Mouse (Mus musculus) layer of hippocampus, adult 9-10 months (tissue): ENCODE measurements around the gene Snupn.
"Not testable (repeated sequence)": the region's sequence is repeated elsewhere in the genome, so short reads cannot be mapped to it uniquely, and the experiment has no call there.

Source experiments
- DNase-seq: peaks from one replicate; pipeline ENCODE4 v3.0.0; 2022; ENCODE audit warnings: low spot score

The Snupn gene

DNA sequence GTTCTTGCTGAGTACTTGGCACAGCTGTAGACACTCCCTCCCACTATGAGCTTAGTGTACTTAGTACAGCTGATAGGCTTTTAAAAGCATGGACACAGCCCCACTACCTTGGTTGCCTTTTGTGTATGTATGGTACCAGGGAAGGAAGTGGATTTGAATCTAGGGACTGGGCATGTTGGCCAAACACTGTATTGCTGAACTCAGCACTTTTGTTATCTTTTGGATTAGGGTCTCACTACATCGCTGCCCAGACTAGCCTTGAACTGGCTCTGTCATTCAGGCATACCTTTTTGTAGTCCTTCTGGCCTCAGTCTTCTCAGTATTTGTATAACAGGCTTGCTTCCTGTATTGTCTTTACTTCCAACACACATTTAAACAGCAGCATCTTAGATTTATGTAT lies 20.1 kb upstream of the Snupn start:
- no peak for DNase-seq

DNA sequence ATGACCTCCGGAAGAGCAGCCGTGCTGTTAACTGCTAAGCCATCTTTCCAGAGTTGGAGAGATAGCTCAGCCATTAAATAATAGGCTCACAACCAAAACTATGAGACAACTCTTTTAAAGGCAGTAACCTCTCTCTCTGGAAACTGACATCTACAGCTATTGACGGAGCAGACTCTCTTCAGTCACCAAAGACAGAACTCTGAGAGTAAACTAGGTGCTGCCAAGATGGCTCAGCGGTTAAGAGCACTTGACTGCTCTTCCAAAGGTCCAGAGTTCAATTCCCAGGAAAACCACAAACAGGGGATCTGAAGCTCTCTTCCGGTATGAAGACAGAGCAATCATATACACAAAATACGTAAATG lies 13.8 kb upstream of the Snupn start:
- DNase-seq, result no peak

DNA sequence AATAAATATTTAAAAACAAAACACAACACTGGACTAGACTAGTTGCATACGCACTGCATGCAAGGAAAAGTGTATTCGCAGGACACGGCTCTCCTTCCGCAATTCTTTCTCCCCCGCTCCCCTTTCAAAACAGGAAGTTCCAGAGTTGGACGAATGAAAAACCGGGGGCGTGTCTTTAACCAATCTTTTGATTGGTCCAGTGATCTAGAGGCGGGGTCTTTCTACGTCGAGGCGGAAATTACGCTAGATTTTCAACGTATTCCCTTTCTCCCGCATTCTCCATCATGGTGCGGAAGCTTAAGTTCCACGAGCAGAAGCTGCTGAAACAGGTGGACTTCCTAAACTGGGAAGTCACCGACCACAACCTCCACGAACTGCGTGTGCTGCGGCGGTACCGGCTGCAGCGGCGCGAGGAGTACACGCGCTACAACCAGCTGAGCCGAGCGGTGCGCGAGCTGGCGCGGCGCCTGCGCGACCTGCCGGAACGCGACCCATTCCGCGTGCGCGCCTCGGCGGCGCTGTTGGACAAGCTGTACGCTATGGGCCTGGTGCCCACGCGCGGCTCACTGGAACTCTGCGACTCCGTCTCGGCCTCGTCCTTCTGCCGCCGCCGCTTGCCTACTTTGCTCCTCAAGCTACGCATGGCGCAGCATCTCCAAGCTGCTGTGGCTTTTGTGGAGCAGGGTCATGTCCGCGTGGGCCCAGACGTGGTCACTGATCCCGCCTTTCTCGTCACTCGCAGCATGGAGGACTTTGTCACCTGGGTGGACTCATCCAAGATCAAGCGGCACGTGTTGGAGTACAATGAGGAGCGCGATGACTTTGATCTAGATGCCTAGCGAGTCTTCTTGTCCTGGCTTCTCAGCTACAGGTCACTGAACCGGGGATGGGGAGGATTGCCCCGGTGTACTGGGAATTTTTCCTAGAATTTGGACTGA lies 13.2 kb upstream of the Snupn start, which contains the start of gene Imp3:
Imp3 (plus strand) TSS at position 253 of the 938 bp plus-strand sequence.
- peak; percentile 90 for DNase-seq

DNA sequence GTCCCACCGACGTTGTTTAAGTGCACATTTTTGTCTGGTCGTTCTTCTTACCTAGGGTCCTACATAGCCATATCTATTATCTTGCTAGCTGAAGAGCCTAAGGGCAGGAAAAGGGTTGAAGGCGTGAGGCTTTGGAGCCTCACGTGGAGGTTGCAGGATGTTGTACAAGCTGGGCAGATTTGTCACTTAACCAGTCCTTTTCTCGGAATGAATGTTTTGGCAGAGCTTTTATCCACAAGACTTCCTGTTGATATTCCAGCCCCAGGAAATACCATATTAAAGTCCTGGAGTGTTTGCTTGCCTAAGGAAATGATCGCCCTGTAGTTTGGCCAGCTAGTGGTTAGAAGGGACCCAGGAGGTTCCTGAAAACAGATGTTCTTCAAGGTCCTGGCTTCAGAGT lies 12.3 kb upstream of the Snupn start:
- DNase-seq, result no peak

DNA sequence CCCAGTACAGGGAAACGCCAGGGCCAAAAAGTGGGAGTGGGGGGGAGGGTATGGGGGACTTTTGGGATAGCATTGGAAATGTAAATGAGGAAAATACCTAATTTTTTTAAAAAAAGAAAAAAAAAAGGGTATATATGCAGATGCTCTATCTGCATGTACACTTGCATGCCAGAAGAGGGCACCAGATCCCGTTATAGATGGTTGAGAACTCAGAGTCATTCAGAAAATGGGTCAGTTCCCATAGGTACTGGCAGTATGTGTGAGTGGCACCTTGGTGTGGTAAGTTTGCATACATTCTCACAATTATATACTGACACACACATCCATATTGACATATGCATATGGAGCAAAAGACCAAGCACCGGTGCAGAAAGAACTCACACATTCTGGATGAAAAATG lies 3.2 kb upstream of the Snupn start:
- not testable (repeated sequence) for DNase-seq

DNA sequence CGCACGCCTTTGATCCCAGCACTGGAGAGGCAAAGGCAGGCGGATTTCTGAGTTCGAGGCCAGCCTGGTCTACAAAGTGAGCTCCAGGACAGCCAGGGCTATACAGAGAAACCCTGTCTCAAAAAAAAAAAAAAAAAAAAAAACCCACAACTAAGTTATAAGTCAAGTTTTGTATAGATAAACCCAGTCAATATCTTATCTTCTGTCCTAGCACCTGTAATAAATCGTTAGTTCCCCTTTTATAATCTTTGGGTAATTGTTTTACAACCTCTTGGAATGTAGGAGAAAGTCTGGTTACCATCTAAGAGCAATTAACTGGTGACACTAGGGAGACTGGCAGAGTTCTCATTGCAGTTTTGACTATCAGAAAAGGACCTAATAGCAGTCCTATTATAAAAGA lies 2.0 kb upstream of the Snupn start:
- DNase-seq, result not testable (repeated sequence)

DNA sequence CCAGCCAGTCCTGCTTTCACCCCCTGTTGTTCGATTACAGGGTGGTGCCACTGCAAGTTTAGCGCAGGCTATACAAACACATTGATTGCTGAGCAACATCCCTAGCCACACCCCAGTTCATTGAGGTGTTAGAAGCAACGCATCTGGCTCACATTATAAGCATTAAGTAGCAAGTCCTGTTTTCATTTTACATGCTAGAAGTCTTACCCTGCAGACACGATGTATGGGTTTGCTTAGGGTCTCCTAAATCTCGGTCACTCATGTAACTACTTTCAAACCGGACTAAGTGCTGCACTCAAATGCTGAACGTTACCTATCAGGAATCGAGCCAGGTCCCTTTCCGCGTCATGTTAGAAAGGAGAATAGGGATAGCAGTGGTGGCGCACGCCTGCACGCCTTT lies 911 bp upstream of the Snupn start:
- DNase-seq, result no peak

DNA sequence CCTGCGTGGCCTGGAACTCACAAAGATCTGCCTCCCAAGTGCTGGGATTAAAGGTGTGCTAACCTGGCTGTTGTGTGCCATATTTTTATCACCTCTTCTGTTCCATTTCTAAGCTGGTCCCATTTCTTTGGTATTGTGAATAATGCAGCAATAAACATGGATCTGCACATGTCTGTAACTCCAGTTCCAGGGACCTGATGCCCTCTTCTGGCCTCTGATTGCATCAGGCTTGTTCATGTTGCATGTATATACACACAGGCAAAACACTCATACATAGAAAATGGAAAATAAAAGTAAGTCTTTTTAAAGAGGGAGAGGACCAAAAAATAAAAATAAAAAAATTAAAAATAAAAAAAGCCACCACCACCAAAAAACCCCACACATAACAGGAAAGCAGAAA lies 2.9 kb downstream of the Snupn start:
- no peak for DNase-seq

DNA sequence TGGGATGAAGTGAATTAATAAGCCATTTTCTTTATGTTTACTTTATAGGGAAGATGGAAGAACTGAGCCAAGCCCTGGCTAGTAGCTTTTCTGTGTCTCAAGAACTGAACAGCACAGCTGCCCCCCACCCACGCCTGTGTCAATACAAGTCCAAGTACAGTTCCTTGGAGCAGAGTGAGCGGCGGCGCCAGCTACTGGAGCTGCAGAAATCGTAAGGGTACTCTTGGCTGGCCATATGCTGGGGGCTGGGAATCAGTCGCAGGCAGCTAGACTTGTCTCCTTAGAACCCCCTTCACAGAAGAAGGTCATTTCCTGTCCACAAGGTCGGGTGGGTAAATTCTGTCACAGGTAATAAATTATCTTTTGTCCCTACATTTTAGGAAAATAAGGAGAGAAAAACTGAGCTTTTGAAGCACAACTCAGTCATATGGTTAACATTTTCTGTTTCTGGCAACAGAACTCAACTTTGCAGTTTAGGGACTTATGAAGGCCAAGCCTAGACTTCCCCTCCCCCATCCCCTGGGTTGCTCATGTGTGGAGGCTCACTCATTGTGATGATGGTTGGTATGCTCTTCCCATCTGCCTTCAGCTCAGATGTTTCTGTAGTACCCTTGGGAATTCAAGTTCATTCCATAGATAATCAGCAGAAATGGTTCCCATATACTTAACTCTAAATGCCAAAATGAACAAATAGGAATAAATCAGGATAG lies 6.4 kb downstream of the Snupn start:
- DNase-seq, result no peak

DNA sequence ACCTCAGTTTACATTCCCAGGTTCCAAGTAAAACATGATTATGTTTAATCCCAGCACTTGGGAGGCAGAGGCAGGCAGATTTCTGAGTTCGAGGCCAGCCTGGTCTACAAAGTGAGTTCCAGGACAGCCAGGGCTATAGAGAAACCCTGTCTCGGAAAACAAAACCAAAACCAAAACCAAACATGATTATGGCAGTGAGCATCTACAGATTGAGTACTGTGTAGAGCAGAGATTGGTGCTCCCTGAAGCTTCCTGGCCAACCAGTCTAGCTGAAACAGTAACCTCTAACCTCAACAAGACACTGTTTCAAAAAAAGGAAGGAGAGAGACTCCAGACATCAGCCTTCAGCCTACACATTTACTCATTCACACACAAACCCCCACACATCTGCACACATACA lies 8.0 kb downstream of the Snupn start:
- DNase-seq, result no peak

DNA sequence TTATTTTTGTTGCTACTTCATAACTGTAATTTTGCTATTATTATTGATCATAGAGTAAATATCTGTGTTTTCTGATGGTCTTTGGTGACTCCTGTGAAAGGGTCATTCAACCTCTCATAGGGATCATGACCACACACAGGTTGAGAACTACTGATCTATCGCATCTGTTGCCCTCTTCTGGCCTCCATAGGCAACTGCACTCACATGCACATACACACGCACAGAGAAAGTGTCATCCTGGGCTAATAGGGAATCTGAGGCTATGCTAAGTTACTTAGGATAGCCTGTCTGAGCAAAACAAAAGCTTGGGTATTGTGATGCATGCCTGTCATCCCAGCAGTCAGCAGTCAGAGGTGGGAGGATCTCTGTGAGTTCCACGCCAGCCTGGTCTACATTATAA lies 10.9 kb downstream of the Snupn start:
- no peak for DNase-seq

DNA sequence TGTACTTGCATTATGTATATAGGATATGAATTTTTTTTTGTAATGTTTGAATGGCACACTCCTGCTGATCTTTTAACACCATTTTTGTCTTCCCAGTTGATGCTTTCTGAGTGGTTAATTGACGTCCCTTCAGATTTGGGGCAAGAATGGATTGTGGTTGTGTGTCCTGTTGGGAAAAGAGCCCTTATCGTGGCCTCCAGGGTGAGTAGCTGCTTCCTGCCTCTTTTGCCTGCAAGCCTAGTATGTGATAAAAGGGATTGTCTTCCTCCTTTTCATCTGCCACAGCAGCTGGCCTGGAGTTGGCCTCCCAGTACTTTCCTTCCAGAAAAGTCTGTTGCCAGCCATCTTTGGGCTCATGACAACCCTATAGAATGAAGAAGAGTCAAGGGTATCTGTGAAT lies 19.5 kb downstream of the Snupn start:
- no peak for DNase-seq

DNA sequence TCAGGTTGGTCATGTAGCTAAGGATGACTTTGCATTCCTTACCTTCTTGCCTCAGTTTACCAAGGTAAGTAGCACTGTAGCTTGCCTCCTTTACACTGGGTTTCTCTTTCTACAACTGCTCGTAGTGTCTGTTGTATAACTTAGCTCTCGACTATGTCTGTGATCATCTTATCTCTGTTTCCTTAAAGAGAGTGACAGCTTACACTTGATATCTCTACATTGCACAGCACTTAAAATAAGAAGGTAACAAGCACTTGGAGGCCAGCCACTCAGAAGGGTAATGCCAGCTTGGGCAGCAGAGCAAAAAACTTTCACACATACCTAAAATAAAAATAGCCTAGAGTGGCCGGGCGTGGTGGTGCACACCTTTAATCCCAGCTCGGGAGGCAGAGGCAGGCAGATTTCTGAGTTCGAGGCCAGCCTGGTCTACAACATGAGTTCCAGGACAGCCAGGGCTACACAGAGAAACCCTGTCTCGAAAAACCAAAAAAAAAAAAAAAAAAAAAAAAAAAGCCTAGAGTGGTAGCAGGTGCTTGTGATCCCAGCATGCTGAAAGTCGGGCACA lies 23.4 kb downstream of the Snupn start:
- DNase-seq, result no peak

DNA sequence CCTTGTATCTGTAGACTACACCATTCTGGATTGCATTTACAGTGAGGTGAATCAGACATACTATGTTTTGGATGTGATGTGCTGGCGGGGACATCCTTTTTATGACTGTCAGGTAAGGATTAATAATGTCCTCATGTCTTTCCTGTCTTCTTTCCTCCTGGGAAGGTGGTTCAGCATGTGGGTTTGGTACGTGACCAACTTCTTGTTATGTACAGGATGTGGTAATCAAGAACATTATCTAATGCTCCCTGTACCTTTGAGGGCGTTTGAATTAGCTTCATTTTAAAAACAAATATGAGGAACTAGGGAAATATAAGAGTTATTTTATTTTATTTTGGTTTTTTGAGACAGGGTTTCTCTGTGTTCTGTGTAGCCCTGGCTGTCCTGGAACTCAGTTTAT lies 24.5 kb downstream of the Snupn start:
- DNase-seq, result no peak

DNA sequence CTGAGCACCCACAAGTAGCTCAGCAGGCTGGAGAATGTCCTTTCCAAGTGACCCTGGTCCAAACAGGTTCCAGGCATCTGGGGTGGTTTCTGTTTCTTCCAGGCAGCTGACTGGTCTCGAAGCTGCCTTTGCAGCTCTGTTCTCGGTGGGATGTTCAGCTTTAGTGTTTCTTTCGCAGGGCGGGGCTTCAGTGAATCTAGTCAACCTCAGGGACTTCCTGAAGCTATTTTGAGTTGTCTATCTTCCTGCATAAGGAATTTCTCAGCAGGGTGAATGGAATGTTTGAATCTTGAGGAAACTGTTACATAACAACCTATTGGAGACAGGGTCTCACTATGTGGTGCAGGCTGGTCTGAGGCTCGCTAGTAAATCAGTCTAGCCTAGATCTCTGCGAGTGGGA lies 29.5 kb downstream of the Snupn start:
- DNase-seq, result no peak

DNA sequence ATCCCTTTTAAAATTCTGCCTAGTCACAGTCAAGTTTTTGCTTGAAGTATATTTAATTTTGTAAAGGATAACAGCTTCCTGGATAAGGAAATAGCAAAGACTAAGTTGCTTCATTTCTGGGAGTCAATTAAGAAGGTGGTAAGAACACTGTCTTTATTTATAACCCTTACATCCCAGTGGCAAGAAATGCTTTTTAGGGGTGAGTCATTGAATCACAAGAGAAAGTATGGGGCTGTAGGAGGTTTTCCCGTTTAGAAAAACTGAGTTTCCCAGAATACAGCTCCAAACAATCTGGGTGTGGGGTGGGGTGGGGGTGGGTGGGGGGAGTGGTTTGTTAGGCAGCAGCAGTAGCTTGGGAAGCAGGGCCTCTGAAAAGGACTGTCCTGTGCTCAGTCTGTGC lies 30.8 kb downstream of the Snupn start:
- no peak for DNase-seq

DNA sequence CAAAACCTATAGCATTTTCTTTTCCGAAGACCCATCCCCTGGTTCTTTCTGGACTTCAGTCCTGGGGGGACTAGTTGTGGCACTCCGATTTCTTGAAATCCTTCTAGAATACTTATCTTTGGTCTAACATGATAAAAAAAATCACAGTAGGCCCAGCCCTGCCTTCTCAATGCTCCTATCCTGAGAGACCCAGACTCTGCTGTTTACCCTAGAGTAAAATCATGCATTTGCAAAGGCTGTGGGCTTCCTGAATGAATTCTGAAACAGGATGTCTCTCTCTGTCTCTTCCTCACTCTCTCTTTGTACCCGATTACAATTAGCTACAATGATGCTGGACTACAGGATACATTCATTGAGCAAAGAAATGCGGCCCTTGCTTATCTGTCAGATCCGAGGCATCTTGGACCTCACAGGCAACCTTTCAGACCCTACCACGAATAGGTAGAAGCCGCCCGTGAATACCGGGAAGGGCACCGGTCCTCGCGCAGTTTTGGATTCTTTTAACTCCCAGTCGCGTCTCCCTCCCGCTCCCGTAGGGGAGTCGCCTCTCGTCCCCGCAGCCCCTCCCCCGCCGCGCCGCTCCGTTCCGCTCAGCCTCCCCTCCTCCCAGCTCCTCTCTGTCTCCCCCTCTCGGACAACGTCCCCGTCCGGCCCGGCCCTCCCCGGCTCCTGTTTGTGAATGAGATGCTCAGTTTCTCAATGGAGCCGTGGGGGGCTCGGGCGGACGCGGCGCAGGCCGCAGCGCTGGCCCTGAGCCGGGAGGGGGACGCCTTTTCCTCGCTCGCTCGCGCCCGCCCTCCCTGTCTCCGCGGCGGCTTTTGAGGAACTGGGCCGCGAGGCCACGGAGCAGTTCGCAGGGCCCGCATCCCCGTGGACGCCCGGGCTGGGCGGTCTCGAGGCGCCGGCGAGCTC lies 43.9 kb downstream of the Snupn start, which contains the start of gene Ptpn9:
Ptpn9 (plus strand) TSS at position 638 of the 912 bp plus-strand sequence.
- peak; percentile 48 for DNase-seq

DNA sequence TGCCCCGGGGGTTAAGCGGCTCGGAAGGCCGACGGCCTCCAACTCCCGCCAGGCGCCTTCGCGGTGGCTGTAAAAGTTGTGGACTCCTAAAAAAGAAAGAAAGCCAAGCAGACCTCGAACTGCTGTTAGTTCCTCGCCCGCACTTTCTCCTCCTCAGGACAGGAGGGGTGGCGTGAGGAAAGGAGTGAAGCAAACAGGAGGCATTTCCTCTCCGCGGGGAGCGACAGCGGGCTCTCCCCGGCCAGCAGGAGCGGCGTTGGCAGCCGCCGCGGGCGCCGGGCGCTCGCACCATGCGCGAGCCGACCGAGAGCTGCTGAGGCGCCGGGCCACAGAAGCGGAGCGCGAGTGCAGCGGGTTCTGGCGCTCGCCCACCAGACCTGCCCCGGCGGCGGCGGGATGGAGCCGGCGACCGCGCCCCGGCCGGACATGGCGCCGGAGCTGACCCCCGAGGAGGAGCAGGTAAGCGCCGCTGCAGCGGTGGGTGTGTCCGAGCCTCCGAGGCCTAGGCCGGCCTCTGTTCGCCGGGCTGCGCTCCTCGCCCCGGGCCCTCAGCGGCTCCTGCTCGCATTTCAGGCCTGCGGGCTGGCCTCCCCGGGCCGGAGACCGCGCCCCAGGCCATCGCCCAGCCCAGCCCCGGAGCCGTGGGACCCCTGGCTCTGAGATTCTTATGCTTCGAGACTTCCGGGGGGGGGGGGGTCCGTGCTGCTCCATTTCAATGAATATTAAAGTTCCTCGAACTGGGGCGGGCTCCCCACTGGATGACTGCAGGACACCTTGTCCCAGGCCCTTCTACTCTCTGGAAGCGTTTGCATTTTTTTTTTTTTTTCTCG lies 44.7 kb downstream of the Snupn start:
- DNase-seq, result no peak

DNA sequence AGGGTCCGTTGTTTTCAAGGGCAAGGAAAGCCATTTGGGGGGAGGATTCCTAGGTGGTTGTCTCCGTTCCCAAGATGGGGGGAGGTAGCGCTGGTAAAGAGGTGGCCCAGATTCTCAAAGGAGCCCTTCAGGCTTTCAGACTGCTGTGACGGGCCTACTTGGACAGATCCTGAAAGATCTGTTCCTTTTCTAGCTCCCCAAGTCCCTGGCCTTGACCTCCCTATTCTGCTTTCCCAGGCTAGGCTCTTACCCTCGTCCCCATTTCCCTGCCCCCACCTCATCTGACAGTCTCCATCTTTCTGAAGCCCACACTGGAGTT lies 45.3 kb downstream of the Snupn start:
- DNase-seq, result no peak

DNA sequence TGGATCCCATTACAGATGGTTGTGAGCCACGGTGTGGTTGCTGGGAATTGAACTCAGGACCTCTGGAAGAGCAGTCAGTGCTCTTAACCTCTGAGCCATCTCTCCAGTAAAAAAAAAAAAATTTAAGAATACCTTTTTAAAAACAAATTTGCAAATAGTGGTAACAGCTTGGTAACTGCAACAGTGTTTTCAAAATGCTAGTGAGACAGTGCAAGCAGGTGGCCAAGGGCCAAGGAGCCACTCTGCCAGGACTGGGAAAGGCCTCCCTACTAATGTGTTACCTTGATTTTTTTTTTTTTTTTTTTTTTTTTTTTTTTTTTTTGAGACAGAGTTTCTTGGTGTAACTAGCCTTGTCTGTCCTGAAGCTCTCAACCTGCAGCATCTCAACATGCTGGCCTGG lies 46.5 kb downstream of the Snupn start:
- not testable (repeated sequence) for DNase-seq

DNA sequence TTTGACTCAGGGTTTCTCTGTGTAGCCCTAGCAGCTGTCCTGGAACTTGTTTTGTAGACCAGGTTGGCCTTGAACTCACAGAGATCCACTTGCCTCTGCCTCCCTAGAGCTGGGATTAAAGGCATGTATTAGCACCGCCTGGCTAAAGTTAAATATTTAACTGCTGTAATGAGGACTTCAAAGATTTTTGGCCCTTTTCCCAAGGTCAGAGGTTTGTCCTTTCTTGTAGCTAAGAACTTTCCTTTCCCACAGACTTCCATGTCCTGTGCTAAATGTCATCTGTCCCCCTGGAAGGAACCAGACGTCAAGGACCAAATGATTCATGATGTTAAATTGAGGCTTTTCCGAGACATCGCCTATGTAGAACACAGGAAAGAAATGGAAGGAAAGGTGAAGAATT lies 52.3 kb downstream of the Snupn start:
- no peak for DNase-seq
